Mouse (Mus musculus) heart, embryonic 16.5 days (tissue): Measurements from ENCODE around the gene Vmn1r148. TPM values are rescaled to one million over a fixed set of nuclear protein-coding genes. Genes with fewer than 3 reads are reported as not detected.
"Not testable (repeated sequence)": the region's sequence is repeated elsewhere in the genome, so short reads cannot be mapped to it uniquely, and the experiment has no call there.

Experiments used
- ATAC-seq: fragments of 200-750 bp; cut with Nextera tagmentation; replicated peaks from 2 replicates; pipeline ENCODE4 v1.8.0; 2017; ENCODE audit warnings: moderate number of reproducible peaks; ENCODE audit not compliant: insufficient read depth, low FRiP score; ENCODE audit errors: extremely low read depth
- H3K27ac ChIP-seq: fragments of 300-500 bp; sonication (generic); 2 replicates; pipeline ENCODE4 v1.5.1; 2014; ENCODE audit warnings: mild to moderate bottlenecking, low read length, control low read depth, moderate library complexity
- H3K27me3 ChIP-seq: fragments of 300-500 bp; sonication (generic); 2 replicates; pipeline ENCODE4 v1.6.1; 2014; ENCODE audit warnings: low read length, mixed read lengths; ENCODE audit not compliant: control insufficient read depth, insufficient read depth
- H3K36me3 ChIP-seq: fragments of 300-500 bp; sonication (generic); 2 replicates; pipeline ENCODE4 v1.6.1; 2014; ENCODE audit not compliant: control insufficient read depth, insufficient read depth
- H3K4me1 ChIP-seq: fragments of 300-500 bp; sonication (generic); 2 replicates; pipeline ENCODE4 v1.6.1; 2014; ENCODE audit warnings: low read length, mixed read lengths; ENCODE audit not compliant: control insufficient read depth, insufficient read depth
- H3K4me2 ChIP-seq: fragments of 300-500 bp; sonication (generic); 2 replicates; pipeline ENCODE4 v1.6.1; 2014; ENCODE audit warnings: low read depth, mild to moderate bottlenecking, control low read depth, low read length
- H3K4me3 ChIP-seq: fragments of 300-500 bp; sonication (generic); 2 replicates; pipeline ENCODE4 v1.5.1; 2014; ENCODE audit warnings: mild to moderate bottlenecking, control low read depth, low read length
- H3K9ac ChIP-seq: fragments of 300-500 bp; sonication (generic); 2 replicates; pipeline ENCODE4 v1.6.1; 2014; ENCODE audit warnings: low read length, control low read depth
- H3K9me3 ChIP-seq: fragments of 300-500 bp; sonication (generic); replicated peaks from 2 replicates; pipeline ENCODE4 v1.6.1; 2016; ENCODE audit warnings: low read length; ENCODE audit not compliant: control insufficient read depth
- WGBS: fragments of 180-500 bp; shearing (Covaris S2); extraction: QIAGEN DNeasy Blood & Tissue Kit; methylation state at CpG from one replicate; pipeline ENCODE4 v1.1.7; 2014; 5-methylcytosine and 5-hydroxymethylcytosine counted together
- polyA plus RNA-seq: library from polyadenylated mRNA; unstranded; fragments of >200 nt; fragmentation: Nextera tagmentation; extraction: Ambion mirVana; gene quantifications from 2 replicates; pipeline ENCODE4 v1.2.1, GENCODE M21; 2015

Gene Vmn1r148
- not detected in 2 replicates for polyA plus RNA-seq

DNA sequence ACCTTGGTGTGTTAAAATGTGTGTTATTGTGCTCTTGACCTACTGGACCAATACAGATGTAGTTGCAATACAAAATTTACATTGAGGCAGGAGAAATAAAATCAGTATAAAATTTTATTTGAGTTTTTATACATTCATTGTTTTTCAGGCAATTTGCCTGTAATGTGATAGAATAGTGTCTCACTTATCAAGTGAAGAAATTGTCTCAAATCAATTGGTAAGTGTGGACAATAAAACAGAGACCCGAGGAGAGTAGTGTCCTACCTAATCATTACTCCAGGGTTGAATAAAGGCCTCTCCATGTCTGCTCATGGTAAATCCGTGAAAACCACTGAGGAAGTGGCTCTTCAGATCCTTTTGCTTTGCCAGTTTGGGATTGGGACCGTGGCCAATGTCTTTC lies at the start of gene Vmn1r148:
TSS of gene Vmn1r148 (plus strand) at position 301 of the 400 bp plus-strand sequence.
- WGBS, result no CpG with 5 or more reads among the region's 3 CpGs
- not testable (repeated sequence) for H3K4me1 ChIP-seq

DNA sequence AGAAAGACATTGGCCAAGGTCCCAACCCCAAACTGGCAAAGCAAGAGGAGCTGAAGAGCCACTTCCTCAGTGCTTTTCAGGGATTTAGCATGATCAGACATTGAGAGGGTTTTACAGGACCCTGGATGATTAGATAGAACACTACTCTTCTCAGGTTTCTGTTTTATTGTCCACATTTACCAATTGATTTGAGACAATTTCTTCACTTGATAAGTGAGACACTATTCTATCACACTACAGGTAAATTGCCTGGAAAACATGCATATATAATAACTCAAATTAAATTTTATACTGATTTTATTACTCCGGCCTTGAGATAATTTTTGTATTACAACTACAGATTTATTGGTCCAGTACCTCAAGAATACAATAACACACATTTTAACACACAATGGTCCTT lies 42.4 kb upstream of the Vmn1r148 start, which contains the start of gene Gm8660:
TSS of gene Gm8660 (minus strand) at position 101 of the 400 bp plus-strand sequence.
- not testable (repeated sequence) for H3K4me3 ChIP-seq, H3K4me1 ChIP-seq, H3K27me3 ChIP-seq, H3K36me3 ChIP-seq, H3K9ac ChIP-seq, H3K4me2 ChIP-seq, H3K27ac ChIP-seq, ATAC-seq, H3K9me3 ChIP-seq
- WGBS, result no CpG with 5 or more reads among the region's 1 CpGs

More for the DNA sequence above, at the start of gene Vmn1r148:
- not testable (repeated sequence) for ATAC-seq, H3K4me2 ChIP-seq, H3K9me3 ChIP-seq, H3K27me3 ChIP-seq, H3K36me3 ChIP-seq, H3K4me3 ChIP-seq, H3K9ac ChIP-seq, H3K27ac ChIP-seq

DNA sequence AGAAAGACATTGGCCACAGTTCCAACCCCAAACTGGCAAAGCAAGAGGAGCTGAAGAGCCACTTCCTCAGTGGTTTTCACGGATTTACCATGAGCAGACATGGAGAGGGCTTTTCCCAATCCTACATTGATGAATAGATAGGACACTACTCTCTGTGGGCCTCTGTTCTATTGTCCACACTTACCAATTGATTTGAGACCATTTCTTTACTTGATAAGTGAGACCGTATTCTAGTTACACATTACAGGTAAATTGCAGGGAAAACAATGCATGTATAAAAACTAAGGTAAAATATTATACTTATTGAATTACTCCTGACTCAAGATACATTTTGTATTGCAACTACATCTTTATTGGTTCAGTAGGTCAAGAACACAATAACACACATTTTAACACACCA lies 24.7 kb downstream of the Vmn1r148 start, which contains the start of gene Vmn1r149:
TSS of gene Vmn1r149 (minus strand) at position 101 of the 400 bp plus-strand sequence.
- not testable (repeated sequence) for H3K4me2 ChIP-seq, H3K4me3 ChIP-seq, H3K9me3 ChIP-seq, H3K36me3 ChIP-seq, ATAC-seq, H3K4me1 ChIP-seq, H3K27ac ChIP-seq, H3K27me3 ChIP-seq, H3K9ac ChIP-seq
- no CpG with 5 or more reads among the region's 2 CpGs for WGBS

DNA sequence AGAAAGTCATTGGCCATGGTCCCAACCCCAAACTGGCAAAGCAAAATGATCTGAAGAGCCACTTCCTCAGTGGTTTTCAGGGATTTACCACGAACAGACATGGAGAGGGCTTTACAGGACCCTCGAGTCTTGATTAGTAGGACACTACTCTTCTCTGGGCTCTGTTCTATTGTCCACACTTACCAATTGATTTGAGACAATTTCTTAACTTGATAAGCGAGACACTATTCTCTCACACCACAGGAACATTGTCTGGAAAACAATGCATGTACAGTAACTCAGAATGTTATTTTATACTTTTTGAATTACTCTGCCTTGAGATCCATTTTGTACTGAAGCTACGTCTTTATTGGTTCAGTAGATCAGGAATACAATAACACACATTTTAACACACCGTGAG lies 50.6 kb downstream of the Vmn1r148 start, which contains the start of gene Gm10665:
TSS of gene Gm10665 (minus strand) at position 101 of the 400 bp plus-strand sequence.
- not testable (repeated sequence) for H3K4me2 ChIP-seq, H3K4me3 ChIP-seq, H3K9ac ChIP-seq, ATAC-seq, H3K4me1 ChIP-seq, H3K36me3 ChIP-seq, H3K27me3 ChIP-seq, H3K27ac ChIP-seq, H3K9me3 ChIP-seq
- no CpG with 5 or more reads among the region's 5 CpGs for WGBS

Other genes starting within 250 kb of the Vmn1r148 start
- gene Vmn1r142, start 249.5 kb upstream of the Vmn1r148 start, polyA plus RNA-seq, result not detected in 2 replicates
- not detected in 2 replicates for gene Vmn1r143, start 224.2 kb upstream of the Vmn1r148 start, polyA plus RNA-seq
- not detected in 2 replicates for gene Gm8653, start 212.3 kb upstream of the Vmn1r148 start, polyA plus RNA-seq
- gene Gm8453, start 184.1 kb upstream of the Vmn1r148 start, polyA plus RNA-seq, result not detected in 2 replicates
- gene Gm4187, start 83.9 kb upstream of the Vmn1r148 start, polyA plus RNA-seq, result not detected in 2 replicates
- not detected in 2 replicates for gene Gm8660, start 42.5 kb upstream of the Vmn1r148 start, polyA plus RNA-seq
- not detected in 2 replicates for gene Vmn1r149, start 24.6 kb downstream of the Vmn1r148 start, polyA plus RNA-seq
- gene Gm10665, start 50.5 kb downstream of the Vmn1r148 start, polyA plus RNA-seq, result not detected in 2 replicates
- gene Vmn1r151, start 86.1 kb downstream of the Vmn1r148 start, polyA plus RNA-seq, result not detected in 2 replicates
- not detected in 2 replicates for gene Vmn1r152, start 109.4 kb downstream of the Vmn1r148 start, polyA plus RNA-seq
- not detected in 2 replicates for gene Gm8677, start 121.3 kb downstream of the Vmn1r148 start, polyA plus RNA-seq
- gene Gm4201, start 151.8 kb downstream of the Vmn1r148 start, polyA plus RNA-seq, result not detected in 2 replicates
- not detected in 2 replicates for gene Gm4565, start 174.5 kb downstream of the Vmn1r148 start, polyA plus RNA-seq
- gene Vmn1r155, start 244.4 kb downstream of the Vmn1r148 start, polyA plus RNA-seq, result not detected in 2 replicates